Mouse (Mus musculus) right cerebral cortex, postnatal 25 days (tissue): ENCODE measurements around the gene Igflr1.

Source experiments
- DNase-seq: peaks from one replicate; pipeline ENCODE4 v3.0.0; 2022

The Igflr1 gene

DNA sequence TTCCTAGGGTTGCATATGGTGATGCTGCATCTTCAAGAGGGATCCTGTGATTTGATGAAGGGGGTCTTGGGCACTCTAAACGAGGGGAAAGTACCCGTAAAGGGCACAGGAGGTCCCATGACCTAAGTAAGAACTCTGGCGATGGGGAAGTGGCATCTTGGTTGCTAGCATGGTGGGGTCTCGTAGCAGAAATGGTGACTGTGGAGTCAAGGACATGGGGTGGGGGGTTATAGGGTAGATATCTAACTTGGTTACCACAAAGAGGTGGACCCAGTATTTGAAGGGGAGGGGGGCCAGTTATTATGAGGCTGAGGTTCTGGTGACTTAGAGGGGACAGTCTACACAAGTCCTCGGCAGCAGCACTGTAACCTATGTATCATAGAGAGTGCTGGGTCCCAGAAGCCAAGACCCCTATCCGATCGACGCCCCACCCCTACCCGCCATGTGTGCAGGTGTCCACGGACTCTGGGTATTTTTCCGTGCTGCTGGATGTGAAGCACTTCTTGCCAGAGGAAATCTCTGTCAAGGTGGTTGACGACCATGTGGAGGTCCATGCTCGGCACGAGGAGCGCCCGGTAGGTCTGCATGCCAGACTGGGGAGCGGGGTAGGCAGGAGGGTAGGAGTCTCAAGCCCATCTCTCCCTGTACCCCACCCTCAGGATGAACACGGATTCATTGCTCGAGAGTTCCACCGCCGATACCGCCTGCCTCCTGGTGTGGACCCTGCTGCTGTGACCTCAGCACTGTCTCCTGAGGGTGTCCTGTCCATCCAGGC lies 11.2 kb upstream of the Igflr1 start:
- DNase-seq: no peak

DNA sequence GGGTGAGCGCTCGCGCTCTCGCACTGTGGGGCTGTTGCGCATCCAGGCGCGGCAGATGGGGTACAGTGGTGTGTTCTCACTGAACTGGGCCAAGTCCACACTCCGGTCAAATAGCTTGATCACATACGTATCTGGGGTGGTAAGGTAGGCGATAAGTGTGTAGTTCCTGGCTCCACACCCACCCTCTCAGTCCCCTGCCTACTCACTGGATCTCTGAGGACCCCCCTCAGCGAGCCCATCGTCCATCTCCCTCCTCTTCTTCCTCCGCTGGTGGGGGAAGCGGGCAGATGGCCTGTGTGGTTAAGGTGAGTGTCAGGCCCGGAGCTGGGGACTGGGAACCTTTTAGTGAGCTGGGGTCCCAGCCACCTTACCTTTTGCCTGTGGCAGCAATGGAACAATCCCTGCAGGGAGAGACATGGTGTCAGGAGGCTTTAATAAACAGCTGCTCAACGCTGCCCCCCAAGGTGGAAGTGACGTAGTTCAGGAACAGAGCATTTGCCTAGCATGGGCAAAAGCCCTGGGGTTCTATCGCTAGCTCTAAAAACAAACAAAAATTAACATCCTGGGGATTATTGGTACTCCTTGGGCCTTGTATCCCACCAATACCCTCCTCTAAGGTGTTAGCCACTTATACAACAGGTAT lies 8.2 kb upstream of the Igflr1 start:
- DNase-seq: no peak

DNA sequence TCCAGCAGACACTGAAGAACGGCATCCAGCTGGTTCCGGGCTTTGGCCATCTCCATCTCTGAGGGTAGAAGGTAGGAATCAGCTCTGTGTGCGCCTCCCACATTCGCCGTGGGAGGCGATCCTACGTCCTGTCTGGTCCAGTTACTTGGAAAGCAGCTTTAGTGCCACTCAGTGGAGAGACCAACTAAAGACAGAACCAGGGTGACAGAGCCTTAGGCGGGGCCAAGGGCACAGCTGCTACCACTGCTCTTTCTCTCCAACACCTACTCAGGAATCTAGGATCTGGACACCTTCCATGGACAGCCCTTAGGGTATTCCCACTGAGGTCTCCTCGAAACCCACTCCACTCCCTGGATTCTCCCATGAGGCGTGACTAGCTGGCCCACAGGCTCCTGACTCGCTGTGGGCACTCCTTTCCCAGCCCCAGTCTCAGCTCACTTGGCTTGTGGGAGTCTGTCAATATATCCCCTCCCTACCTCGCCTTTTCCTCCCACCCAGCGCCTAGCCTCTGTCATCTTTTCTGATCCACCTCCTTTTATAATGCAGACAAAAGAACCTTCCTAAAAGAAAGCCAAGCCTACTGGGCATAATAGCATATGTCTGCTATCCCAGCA lies 7.2 kb upstream of the Igflr1 start:
- no peak for DNase-seq

DNA sequence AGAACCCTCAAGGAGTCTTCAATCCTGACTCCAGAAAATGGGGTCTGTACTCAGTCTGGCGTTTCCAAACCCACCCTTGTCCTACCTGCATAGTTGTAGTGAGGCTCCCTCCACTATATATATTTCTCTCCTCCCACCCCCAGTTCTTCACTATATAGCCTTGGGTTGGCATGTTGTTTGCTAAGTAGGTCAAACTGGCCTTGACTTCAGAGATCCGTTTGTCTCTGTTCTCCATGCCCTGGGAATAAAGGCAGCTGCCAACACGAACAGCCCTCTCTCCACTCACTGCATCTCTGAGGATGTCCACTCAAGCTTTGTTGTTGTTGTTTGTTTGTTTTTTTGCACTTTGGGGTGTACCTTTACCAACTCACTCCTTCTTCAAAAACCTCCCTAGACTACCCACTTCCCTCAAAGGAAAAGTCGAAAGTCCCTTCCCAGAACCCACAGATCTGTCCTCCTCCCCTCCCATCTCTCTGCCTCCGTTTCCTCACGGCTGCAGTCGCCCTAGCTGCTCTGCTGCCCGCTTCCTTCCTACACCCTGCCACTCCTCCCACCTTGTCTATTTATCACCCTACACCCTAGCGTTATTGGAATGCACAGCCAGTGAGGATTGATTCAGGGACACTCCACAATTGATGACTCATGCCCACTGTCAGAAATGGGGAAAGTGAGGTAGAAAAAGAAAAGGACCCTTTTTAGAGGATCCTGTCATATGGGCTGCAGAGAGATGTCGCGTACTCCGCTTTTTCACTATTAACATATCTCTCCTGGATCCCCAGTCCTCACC lies 6.4 kb upstream of the Igflr1 start:
- DNase-seq: no peak

DNA sequence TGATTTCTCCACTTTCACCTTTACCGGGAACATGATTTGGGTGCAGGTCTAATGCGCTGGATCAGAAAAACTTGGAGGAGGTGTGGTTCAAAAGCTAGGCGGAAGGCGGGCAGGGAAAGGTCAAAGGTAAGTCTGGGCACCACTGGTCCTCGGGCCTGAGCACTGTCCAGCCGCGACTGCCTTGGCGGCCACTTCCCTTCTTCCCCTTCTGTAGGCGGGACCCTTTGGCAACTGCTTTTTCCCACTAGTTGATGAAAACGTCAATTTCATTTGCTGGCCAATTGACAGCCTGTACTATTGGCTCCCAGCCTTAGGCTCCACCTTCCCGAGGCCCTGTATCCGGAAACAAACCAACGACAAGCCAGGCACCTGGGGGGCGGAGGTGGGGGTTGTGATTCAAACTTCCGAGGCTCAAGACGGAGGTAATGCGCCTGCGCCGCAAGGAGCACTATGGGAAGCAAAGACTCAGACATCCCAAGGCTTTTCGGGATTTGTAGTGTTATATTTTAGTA lies 5.7 kb upstream of the Igflr1 start, which contains the start of gene Lin37:
Lin37 (minus strand) TSS at position 396 of the 512 bp plus-strand sequence.
- DNase-seq: peak; percentile 96

DNA sequence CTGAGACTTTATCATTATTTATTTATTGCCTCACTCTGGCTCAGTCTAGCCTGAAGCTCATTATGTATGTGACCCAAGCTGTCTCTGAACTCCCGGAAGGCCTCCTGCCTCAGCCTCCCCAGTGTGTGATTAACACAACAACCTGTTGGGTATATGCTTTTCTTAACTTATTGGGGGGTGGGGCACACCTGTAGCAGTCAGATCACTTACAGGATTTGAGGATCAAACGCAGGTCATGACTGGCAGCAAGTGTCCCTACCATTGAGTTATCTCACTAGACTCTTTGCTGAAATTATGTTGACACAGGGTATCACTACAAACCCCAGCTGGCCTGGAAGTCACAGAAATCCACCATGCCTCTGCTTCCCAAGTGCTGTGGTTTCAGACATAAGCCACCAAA lies 4.9 kb upstream of the Igflr1 start:
- DNase-seq: no peak

DNA sequence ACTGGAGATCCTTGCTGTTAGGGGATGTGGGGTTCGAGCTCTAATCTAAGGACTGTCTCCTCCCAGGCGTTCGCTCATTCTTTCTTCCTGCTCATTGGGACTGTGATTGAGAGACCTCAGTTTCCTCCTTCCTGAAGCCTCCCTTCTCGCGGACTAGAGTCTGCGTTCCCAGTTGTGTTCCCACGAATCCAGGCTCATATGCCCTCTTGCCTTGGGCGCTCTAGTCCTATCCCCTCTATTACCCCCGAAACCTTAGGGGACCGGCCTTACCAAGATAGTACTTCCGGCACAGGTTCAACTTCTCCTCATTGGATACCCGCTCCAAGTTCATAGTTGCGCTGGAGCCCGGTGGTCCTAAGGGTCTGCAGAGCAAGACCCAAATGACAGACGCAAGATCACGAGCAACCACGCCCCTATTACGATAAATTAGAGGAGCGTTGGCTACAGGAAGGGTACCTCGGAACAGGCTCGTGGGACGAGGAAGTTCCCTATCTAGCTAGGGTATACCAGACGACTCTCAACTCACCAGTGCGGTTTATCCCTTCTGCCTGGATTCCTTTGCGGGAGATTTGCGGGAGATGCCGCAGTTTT lies 2.6 kb upstream of the Igflr1 start:
- peak; percentile 40 for DNase-seq

DNA sequence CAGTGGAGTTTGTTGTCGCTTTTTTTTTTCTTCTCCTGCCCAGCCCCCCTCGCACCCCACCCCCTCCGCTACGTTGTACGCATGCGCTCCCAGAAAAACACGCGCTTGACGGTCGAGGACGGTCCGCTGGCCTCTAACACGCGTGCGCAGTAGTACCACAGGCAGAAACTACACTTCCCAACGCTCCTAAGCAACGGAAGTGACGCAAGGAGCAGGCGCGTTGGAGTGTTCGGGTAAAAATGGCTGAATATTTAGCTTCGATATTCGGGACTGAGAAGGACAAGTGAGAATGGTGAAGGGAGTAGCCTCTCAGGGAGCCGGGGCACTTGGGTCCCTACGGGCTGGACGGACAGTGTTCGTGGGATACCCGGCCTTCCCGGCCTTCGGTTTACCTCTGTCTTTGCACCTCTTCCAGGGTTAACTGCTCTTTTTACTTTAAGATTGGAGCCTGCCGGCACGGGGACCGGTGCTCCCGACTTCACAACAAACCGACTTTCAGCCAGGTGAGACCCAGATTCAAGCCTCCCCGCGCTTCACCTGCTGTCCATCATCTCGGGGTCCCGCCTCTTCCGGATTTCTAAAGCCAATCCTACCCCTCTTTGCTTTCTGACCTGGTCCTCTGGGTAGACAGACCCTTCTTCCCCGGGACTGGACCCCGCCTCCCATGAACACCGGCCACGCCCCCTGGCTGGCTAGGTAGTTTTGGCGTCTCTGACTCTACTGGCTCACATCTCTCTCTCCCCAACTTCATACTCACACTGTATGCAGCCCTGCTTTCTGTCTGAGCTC lies 1.9 kb upstream of the Igflr1 start, which contains the start of the genes U2af1l4, Gm49396 and Psenen:
U2af1l4 (plus strand) TSS at position 185 of the 789 bp plus-strand sequence.
Gm49396 (plus strand) TSS at position 228 of the 789 bp plus-strand sequence.
Psenen (minus strand) TSS at position 511 of the 789 bp plus-strand sequence.
- peak; percentile 94 for DNase-seq

DNA sequence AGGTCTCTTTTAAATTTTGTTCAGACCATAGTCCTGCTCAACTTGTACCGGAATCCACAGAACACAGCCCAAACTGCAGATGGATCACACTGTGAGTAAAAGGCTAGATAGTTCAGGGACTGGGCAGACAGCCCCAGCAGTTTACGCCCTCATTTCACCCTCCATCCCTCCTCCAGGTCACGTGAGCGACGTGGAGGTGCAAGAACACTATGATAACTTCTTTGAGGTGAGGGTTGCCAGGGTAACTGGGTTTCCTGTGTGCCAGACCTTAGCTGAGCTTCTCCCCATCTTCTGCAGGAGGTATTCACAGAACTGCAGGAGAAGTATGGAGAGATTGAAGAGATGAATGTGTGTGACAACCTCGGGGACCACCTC lies 1.3 kb upstream of the Igflr1 start:
- DNase-seq: no peak

DNA sequence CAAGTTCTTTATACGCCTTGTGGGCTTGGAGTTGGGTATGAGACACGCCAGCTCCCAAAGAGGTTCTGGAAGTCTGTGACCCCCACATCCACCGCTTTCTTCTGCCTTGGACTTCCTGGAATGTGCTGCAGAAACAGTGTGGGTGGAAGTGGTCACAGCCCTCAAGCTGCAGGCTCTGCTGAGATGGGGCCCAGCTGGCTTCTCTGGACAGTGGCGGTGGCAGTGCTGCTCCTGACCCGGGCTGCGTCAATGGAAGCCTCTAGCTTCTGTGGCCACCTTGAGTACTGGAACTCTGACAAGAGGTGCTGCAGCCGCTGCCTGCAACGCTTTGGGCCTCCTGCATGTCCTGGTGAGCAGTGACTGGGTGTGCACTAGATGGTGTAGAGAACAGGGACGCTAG lies 806 bp downstream of the Igflr1 start:
- no peak for DNase-seq

DNA sequence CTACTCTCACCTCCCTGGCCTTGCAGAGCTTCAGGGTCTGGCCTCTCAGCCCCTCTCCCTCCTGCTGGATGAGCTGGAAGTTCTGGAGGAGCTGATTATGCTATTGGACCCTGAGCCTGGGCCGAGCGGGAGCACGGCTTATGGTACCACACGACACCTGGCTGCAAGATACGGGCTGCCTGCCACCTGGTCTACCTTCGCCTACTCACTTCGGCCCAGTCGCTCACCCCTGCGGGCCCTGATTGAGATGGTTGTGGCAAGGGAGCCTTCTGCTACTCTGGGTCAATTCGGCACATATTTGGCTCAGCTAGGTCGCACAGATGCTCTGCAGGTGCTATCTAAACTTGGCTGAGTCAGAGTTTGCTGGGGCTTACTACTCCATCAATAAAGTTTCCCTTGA lies 2.3 kb downstream of the Igflr1 start:
- DNase-seq: no peak

DNA sequence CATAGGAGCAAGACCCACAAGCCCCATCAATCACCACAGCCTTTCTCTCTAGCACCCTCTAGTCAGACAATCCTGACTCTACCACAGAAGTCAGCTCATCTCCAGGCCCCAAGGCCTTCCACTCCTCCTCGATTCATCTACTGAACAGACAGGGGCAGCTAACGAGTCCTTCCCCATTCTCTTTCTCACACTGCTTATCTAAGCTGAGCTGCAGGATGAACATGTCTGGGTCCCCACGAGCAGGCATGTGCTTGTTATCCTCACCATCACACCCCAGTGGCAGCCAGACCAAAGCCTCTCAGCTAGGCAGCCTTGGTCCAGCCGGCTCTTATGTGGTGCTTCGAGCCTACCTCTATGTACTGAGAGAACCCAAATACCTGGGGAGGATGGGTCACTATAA lies 7.2 kb downstream of the Igflr1 start:
- DNase-seq: no peak

DNA sequence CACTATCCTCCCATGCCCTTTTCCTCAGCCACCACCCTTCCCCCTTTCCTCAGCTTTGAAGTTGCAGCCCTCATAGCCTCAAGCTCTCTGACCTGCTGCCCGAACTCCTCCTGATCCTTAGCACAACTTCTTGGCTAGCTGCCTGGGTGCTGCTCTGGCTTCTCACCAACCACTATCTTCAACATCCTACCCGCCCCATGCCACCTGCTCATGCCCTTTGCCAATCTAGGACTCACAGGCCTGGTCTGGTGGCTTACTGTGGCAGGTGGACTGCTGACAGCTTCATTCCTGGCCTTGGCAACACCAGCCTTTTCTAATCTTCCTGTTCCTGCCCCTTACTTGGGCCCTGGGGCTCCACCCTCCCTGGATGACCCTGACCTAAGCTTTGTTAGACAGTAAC lies 7.7 kb downstream of the Igflr1 start:
- no peak for DNase-seq

DNA sequence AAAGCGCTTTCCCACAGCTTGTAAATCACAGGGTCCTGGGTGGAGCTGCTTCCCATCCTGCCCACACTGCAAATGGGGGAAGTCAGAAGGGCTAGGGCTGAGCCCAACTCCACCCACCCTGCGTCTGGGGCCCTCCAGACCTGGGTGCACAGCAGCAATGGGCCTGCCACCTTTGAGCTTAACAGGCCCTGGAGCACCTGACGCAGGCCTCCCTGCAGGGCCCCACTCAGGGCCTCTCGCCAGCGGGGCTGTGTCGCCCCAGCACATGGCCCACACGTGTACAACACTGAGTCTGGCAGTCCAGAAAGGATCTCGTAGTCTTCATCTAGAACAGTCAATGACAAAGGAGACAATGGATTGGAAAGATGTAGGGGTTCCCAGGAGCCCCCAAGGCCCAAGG lies 14.7 kb downstream of the Igflr1 start:
- no peak for DNase-seq

DNA sequence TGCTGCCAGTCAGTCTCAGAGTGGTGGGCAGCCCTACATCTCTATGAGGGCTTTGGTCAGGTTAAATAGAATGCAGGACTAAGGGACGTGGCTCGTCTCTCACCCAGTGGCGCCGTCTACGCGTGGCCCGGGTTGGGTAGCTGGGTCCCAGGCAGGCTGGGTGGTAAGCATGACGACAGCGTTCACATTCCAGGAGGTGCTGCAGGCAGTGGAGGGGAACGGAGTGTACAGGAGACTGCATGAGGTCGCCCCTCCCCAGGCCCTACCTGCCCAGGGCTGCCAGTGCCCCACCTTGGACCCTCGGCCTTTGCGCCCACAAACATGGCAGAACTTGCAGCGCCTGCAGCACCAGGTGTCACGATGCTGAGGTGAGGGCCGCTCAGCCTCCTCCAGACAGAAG lies 16.3 kb downstream of the Igflr1 start:
- DNase-seq: no peak

DNA sequence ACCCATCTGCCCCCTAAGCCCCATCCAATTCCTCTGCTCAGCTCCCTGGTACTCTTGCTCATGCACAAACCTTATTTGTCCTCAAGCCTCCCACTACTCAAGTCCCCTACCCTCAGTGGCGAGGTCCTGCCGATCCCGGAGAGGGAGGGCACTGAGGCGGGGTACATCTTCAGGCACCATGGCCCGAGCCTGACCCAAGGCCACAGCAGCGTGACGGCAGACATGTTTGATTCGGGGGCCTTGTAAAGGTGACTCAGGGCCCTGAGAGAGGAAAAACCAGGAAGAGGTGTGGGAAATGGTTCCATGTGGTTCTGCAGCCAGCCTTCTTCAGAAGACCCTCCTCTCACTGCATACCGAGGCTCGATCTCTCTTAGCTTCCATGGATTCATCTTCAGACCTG lies 19.1 kb downstream of the Igflr1 start:
- no peak for DNase-seq

DNA sequence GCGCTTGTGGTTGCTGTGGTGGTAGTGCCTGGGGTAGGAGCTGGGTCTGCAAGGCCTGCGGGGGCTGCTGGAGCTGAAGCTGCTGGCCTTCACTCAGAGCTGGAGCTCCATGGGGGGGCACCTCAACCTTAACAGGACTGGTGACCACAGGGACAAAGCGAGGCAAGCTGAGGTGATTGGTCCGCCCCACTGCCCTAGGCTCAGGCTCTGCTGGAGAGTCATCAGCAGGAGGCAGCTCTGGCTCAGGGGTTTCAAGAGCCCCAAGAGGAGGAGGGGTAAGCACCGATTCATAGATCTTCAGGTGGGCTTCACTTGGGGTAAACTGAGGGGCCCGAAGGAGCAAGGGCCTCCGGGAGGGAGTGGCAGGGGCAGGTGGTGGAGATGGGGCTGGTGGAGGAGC lies 19.9 kb downstream of the Igflr1 start:
- no peak for DNase-seq

DNA sequence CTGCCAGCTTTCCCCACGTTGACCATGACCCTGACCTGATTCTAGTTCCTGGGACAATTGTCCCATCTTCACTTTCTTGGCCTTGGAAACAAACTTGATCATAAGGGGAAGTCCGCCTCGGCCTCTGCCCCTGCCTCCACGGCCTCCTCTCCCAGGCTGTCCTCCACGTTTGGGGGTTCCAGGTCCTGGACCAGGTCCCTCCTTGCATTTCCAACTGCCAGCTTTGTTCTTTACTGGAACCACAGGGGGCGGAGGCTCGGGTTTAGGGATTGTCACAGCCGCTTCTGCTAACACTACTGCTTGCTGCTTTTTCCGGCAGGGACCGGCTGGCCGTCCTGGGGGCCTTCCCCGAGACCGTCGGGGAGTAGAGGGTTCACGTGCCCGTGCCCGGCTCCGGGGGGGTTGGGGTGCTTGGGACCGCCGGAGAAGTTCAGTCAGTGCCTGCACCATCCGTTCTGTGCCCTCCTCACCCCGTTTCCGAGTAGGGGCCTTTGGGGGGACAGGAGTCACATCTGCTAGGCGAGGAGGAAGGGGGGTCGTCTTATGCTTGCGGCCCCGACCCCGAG lies 21.3 kb downstream of the Igflr1 start:
- DNase-seq: no peak

DNA sequence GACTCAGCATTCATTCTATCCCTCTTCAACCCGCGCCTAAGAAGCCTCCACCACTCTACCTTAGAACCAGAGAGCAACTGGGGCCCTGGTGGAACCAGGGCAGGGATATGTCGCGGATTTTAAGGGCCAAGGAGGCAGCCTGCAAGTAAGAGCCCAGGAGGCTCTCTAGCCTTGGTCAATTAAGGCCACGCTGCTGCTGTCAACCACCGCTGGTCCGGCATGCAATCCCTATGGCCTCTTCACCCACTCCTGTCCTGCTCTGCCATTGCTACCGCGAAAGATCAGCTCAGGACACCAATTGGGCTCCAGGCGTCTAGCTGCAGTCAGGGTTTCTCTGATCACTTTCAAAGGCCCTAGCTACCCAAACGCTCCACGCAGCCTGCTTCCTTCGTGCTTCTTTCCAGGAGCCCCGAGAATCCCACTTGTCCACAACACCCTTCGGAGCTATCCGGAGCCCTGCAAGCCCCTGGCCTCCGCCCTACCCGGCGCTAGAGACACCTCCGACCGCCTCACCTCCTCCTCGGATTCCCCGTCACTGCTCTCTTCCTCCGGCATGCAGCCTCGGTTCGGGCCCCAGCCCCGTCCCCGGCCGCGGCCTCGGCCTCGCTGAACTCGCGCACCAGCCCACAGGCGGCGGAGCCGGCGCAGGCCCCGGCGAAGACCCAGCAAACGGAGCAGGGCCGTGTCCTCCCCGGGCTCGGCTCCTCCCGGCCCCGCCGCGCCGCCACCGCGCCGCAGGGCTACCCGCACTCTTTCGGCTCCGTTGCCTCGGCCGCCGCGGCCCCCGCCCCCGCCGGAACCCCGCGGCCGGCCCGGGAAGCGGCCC lies 22.8 kb downstream of the Igflr1 start:
- peak; percentile 72 for DNase-seq

DNA sequence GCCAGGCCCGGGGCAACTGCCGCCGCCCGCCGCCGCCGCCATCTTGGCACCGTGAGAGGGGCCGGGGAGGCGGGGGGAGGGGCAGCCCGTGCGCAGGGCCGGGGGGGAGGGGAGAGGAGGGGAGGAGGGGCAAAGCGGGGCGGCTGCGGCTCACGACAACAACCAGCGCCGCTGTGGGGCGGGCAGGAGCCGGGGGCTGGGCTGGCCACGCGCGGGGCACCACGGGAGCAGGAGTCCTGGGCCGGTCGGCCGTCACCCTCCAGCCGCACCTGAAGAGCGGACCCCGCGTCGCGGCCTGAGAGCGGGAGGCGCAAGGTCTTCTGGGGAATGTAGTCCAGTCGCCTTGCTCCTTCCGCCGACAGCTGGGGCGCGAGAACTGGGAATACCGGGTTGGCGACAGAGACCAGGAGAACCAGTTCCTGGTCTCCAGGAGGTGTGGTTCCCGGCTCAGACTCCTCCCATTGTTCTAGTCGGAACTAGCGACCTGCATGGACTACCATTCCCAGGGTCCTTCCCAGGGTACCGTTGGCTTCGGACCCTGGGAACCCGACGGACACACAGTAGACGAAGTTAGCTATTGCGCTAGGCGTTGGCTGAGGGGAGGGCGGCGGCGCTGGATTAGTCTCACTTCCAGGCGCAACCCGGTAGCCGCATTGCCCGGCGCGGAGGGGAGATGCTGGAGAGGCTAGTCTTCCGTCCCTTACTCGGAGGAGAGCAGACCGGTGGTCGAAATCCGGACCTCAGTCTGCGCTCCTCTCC lies 23.6 kb downstream of the Igflr1 start, which contains the start of gene Kmt2b:
Kmt2b (minus strand) TSS at position 51 of the 759 bp plus-strand sequence.
- DNase-seq: peak; percentile 98
